Mouse (Mus musculus) embryonic facial prominence, embryonic 10.5 days (tissue): ENCODE data around the gene Cpne4. TPM values are rescaled to one million over a fixed set of nuclear protein-coding genes. Genes with fewer than 3 reads are reported as not detected.

Experiments used
- DNase-seq: peaks from one replicate; pipeline ENCODE4 v3.0.0-alpha.2; 2017; ENCODE audit warnings: low spot score
- H3K27ac ChIP-seq: fragments of 300-500 bp; sonication (generic); replicated peaks from 2 replicates; pipeline ENCODE4 v1.5.1; 2016; ENCODE audit warnings: mild to moderate bottlenecking
- H3K27me3 ChIP-seq: fragments of 300-500 bp; sonication (generic); replicated peaks from 2 replicates; pipeline ENCODE4 v1.6.1; 2016; ENCODE audit warnings: low read depth, mild to moderate bottlenecking; ENCODE audit not compliant: poor library complexity, severe bottlenecking
- H3K36me3 ChIP-seq: fragments of 300-500 bp; sonication (generic); replicated peaks from 2 replicates; pipeline ENCODE4 v1.6.1; 2016; ENCODE audit warnings: mild to moderate bottlenecking, moderate library complexity
- H3K4me1 ChIP-seq: fragments of 300-500 bp; sonication (generic); 2 replicates; pipeline ENCODE4 v1.6.1; 2016
- H3K4me3 ChIP-seq: fragments of 300-500 bp; sonication (generic); 2 replicates; pipeline ENCODE4 v1.5.1; 2016; ENCODE audit warnings: mild to moderate bottlenecking, moderate library complexity
- H3K9me3 ChIP-seq: fragments of 300-500 bp; sonication (generic); 2 replicates; pipeline ENCODE4 v1.6.1; 2016; ENCODE audit warnings: mild to moderate bottlenecking
- WGBS: fragments of 180-500 bp; shearing (Covaris S2); methylation state at CpG from one replicate; pipeline ENCODE4 v1.1.7; 2016; 5-methylcytosine and 5-hydroxymethylcytosine counted together
- polyA plus RNA-seq: library from polyadenylated mRNA; unstranded; fragments of >200 nt; fragmentation: Nextera tagmentation; extraction: Ambion mirVana; gene quantifications from 2 replicates; pipeline ENCODE4 v1.2.1, GENCODE M21; 2016

Cpne4 gene
- polyA plus RNA-seq, 1 experiment from 2014 or later: 0.56 TPM

GRCm38 (mm10) chr9:105032572-105032971, 485.5 kb downstream of the Cpne4 start:
- H3K36me3 ChIP-seq: no peaks in the 10 kb centered on the region
- no peaks in the 10 kb centered on the region for H3K9me3 ChIP-seq
- 91% methylated on average over 9 of the region's 9 CpGs for WGBS
- H3K27me3 ChIP-seq: no peaks in the 10 kb centered on the region
- no peak overlapping the region for H3K27ac ChIP-seq
- H3K4me1 ChIP-seq: no peaks in the 10 kb centered on the region
- H3K4me3 ChIP-seq: no peak overlapping the region
- no peak for DNase-seq

GRCm38 (mm10) chr9:105033641-105034040, 486.6 kb downstream of the Cpne4 start:
- H3K9me3 ChIP-seq: no peaks in the 10 kb centered on the region
- H3K4me3 ChIP-seq: no peak overlapping the region
- no peak for DNase-seq
- no peaks in the 10 kb centered on the region for H3K27me3 ChIP-seq
- 92% methylated on average over 7 of the region's 7 CpGs for WGBS
- no peak overlapping the region for H3K27ac ChIP-seq
- no peaks in the 10 kb centered on the region for H3K36me3 ChIP-seq
- no peaks in the 10 kb centered on the region for H3K4me1 ChIP-seq

GRCm38 (mm10) chr9:105037847-105038246, 490.8 kb downstream of the Cpne4 start:
- H3K9me3 ChIP-seq: no peaks in the 10 kb centered on the region
- no peak overlapping the region for H3K27ac ChIP-seq
- H3K36me3 ChIP-seq: no peaks in the 10 kb centered on the region
- 78% methylated on average over 3 of the region's 3 CpGs for WGBS
- H3K27me3 ChIP-seq: no peaks in the 10 kb centered on the region
- H3K4me1 ChIP-seq: no peaks in the 10 kb centered on the region
- H3K4me3 ChIP-seq: no peak overlapping the region
- DNase-seq: no peak

- DNase-seq: no peak
- H3K4me3 ChIP-seq: no peak overlapping the region
- H3K36me3 ChIP-seq: no peaks in the 10 kb centered on the region
- 80% methylated on average over 7 of the region's 7 CpGs for WGBS
- H3K4me1 ChIP-seq: no peaks in the 10 kb centered on the region
- H3K27me3 ChIP-seq: no peaks in the 10 kb centered on the region
- H3K9me3 ChIP-seq: no peaks in the 10 kb centered on the region
- H3K27ac ChIP-seq: no peak overlapping the region
Measured at GRCm38 (mm10) chr9:105046014-105046413, 498.9 kb downstream of the Cpne4 start.

GRCm38 (mm10) chr9:105048351-105048750, 501.3 kb downstream of the Cpne4 start:
- WGBS: 71% methylated on average over 10 of the region's 10 CpGs
- no peak overlapping the region for H3K27ac ChIP-seq
- H3K9me3 ChIP-seq: no peaks in the 10 kb centered on the region
- no peaks in the 10 kb centered on the region for H3K27me3 ChIP-seq
- no peaks in the 10 kb centered on the region for H3K36me3 ChIP-seq
- no peak overlapping the region for H3K4me3 ChIP-seq
- H3K4me1 ChIP-seq: no peaks in the 10 kb centered on the region
- no peak for DNase-seq

- WGBS: 51% methylated on average over 2 of the region's 2 CpGs
Measured at GRCm38 (mm10) chr9:105049636-105050035, 502.6 kb downstream of the Cpne4 start.

GRCm38 (mm10) chr9:105050257-105050656, 503.2 kb downstream of the Cpne4 start:
- DNase-seq: no peak
- Histone ChIP-seq H3K4me3 (no peak overlapping the region), H3K9me3 (no peaks in the 10 kb centered on the region), H3K27me3 (no peaks in the 10 kb centered on the region), H3K36me3 (0 out of 2 replicates have a peak, but pooled peaks cover 5% of the 10 kb centered on the region), H3K27ac (no peak overlapping the region), H3K4me1 (peaks cover 8% of the 10 kb centered on the region)
- 60% methylated on average over 2 of the region's 2 CpGs for WGBS

More at GRCm38 (mm10) chr9:105049636-105050035, 502.6 kb downstream of the Cpne4 start:
- H3K4me3 ChIP-seq: no peak overlapping the region
- no peak for DNase-seq
- no peaks in the 10 kb centered on the region for H3K9me3 ChIP-seq
- H3K36me3 ChIP-seq: 0 out of 2 replicates have a peak, but pooled peaks cover under 1% of the 10 kb centered on the region
- H3K4me1 ChIP-seq: peaks cover 8% of the 10 kb centered on the region
- H3K27ac ChIP-seq: no peak overlapping the region
- H3K27me3 ChIP-seq: no peaks in the 10 kb centered on the region

- peaks cover 34% of the 10 kb centered on the region for H3K36me3 ChIP-seq
- peak; percentile 87 for DNase-seq
- H3K4me3 ChIP-seq: peak within 1 kb of the TSS; percentile 97
- no peaks in the 10 kb centered on the region for H3K9me3 ChIP-seq
- peaks cover 8% of the 10 kb centered on the region for H3K4me1 ChIP-seq
- under 1% methylated on average over 31 of the region's 31 CpGs for WGBS
- no peaks in the 10 kb centered on the region for H3K27me3 ChIP-seq
- H3K27ac ChIP-seq: peak within 1 kb of the TSS; percentile 94
Measured at GRCm38 (mm10) chr9:105053147-105053557, 506.1 kb downstream of the Cpne4 start, which contains the start of gene Mrpl3. TSS of gene Mrpl3 (plus strand) at chr9:105053239.

GRCm38 (mm10) chr9:105053812-105054211, 506.7 kb downstream of the Cpne4 start:
- DNase-seq: no peak
- Histone ChIP-seq H3K4me3 (peak overlapping the region; percentile 97), H3K27ac (no peak overlapping the region), H3K27me3 (no peaks in the 10 kb centered on the region), H3K4me1 (peaks cover 8% of the 10 kb centered on the region), H3K9me3 (no peaks in the 10 kb centered on the region), H3K36me3 (peaks cover 40% of the 10 kb centered on the region)
- WGBS: 50% methylated on average over 4 of the region's 4 CpGs

- Histone ChIP-seq H3K9me3 (no peaks in the 10 kb centered on the region), H3K36me3 (peaks cover 85% of the 10 kb centered on the region), H3K4me3 (no peak overlapping the region), H3K27ac (no peak overlapping the region), H3K27me3 (no peaks in the 10 kb centered on the region), H3K4me1 (no peaks in the 10 kb centered on the region)
- 90% methylated on average over 10 of the region's 10 CpGs for whole genome bisulfite sequencing
- DNase-seq: no peak
Measured at GRCm38 (mm10) chr9:105069106-105069505, 522.0 kb downstream of the Cpne4 start.

- Histone ChIP-seq H3K36me3 (peaks cover 88% of the 10 kb centered on the region), H3K4me3 (no peak overlapping the region), H3K4me1 (no peaks in the 10 kb centered on the region), H3K27me3 (no peaks in the 10 kb centered on the region), H3K27ac (no peak overlapping the region), H3K9me3 (no peaks in the 10 kb centered on the region)
- WGBS: 79% methylated on average over 4 of the region's 4 CpGs
- no peak for DNase-seq
Measured at GRCm38 (mm10) chr9:105072991-105073748, 526.1 kb downstream of the Cpne4 start.

- no peak for DNase-seq
- Histone ChIP-seq H3K27ac (no peak overlapping the region), H3K27me3 (no peaks in the 10 kb centered on the region), H3K9me3 (no peaks in the 10 kb centered on the region), H3K4me1 (no peaks in the 10 kb centered on the region), H3K36me3 (peaks cover 84% of the 10 kb centered on the region), H3K4me3 (no peak overlapping the region)
- 94% methylated on average over 8 of the region's 8 CpGs for WGBS
Measured at GRCm38 (mm10) chr9:105074851-105075250, 527.8 kb downstream of the Cpne4 start.

GRCm38 (mm10) chr9:105076756-105077424, 529.8 kb downstream of the Cpne4 start:
- no peak overlapping the region for H3K27ac ChIP-seq
- no peaks in the 10 kb centered on the region for H3K27me3 ChIP-seq
- DNase-seq: no peak
- peaks cover 68% of the 10 kb centered on the region for H3K36me3 ChIP-seq
- no peaks in the 10 kb centered on the region for H3K9me3 ChIP-seq
- H3K4me3 ChIP-seq: no peak overlapping the region
- 92% methylated on average over 13 of the region's 13 CpGs for WGBS
- no peaks in the 10 kb centered on the region for H3K4me1 ChIP-seq
